Mouse (Mus musculus) mouse embryonic stem cell (cell line): ENCODE data around the gene Sgsm2.
"Not testable (repeated sequence)": the region's sequence is repeated elsewhere in the genome, so short reads cannot be mapped to it uniquely, and the experiment has no call there.

Experiments used
- in situ Hi-C, 2 experiments: fragments of 300-500 bp; cut with MboI; formaldehyde crosslinking; loops; 1 replicate in 1 of 2; 3 replicates in 1 of 2; pipeline ENCODE4 v1.14.3; 2019 to 2020; ENCODE audit warnings: low sequenced_read_pairs in 2 of 2, low pct_unique_long_range_greater_than_20kb in 1 of 2, mixed read lengths in 1 of 2; ENCODE audit not compliant: unreplicated experiment in 1 of 2

Sgsm2 gene

DNA sequence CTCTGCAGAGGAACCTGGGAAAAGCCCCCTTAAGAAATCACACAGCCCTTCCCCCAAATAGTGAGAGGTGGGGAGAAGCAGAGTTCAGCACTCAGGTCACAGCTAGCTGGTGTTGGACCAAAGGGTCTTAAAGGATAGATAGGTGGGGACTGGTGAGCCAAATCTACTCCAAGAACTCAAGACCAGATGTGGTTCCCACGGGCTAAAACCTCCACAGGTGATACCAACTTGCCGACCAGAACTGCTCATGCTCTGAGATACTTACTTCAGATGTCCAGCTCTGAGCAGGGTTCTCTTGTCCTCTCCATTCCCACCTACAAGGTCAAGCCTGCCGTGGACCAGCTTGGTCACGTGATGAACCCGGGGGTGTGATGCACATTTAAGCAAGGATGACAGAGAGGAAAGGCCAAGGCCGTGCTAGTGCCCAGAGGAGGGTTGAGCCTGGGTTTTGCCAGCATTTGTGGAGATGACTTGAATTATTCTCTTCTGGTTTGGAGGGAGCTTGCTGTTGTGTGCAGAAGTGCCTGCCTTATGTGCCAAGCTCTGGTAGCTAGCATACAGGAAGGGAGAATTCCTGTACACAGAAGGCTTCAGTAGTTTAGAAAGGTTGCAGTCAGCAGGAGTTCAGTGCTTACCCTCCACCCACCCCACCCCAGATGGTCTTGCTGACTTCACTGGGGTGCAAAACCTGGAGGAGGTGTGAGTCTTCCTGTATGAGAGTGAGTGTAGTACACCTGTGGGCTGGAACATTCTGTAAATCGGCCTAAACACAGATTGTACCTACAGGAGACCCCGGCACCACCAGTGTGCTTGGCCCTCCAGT, 63.1 kb downstream of the Sgsm2 start:
- in situ Hi-C loops: no loop called here

GRCm38 (mm10) chr11:74832503-74833143, 64.2 kb downstream of the Sgsm2 start:
- in situ Hi-C loops: no loop called here

GRCm38 (mm10) chr11:74831606-74832451, 65.0 kb downstream of the Sgsm2 start:
- in situ Hi-C loops: no loop called here

- in situ Hi-C loops: no loop called here
These were observed 65.7 kb downstream of the Sgsm2 start for GRCm38 (mm10) chr11:74831191-74831605.

GRCm38 (mm10) chr11:74830256-74831161, 66.4 kb downstream of the Sgsm2 start, which contains the start of gene Mnt:
Gene Mnt (plus strand): TSS chr11:74830920.
- in situ Hi-C loops: no loop called here

DNA sequence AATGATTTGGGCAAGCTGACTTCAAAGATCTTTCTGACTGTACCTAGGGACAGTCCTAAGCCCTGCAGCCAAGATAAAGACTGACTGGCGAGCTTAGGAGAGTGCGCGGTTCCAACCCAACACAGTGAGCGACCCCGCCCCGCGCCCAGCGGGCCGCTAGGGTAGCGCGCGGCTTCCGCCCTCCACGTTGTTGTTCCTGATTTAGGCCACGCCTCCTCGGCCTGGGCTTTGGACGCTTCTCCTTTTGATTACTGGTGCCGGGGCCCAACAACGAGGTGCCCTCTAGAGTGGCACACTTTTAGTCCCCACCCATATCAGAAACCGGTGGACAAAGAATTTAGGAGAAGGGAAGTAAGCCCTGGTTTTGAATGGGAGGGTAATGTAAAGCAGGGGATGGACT, 67.0 kb downstream of the Sgsm2 start:
- in situ Hi-C loops: no loop called here

- in situ Hi-C loops: no loop called here
These were observed 67.8 kb downstream of the Sgsm2 start for GRCm38 (mm10) chr11:74828965-74829550.

DNA sequence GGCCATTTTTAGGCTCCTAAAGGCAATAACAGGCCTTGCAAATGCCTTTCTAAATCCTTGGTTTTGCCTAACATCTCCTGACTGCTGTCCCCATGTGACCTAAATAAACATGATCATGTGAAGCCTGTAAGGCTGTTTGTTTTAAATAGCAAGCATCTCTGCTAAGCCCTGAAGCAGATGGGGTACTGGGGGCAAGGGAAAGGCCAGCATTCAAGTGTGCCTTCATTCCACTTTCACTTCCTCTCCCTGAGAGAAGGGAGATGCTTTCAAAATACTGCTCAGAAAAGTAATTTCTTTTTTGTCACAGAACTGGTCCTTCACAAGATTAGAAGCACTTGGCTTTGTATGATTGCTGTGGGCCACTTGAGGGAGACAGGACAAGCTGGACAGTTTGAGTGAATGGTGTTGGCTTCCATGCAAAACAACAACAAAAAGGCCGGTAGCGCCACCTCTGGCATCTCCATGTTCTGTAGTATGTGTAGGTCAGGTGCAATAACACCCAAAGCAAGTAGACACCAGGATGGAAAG, 68.4 kb downstream of the Sgsm2 start:
- in situ Hi-C loops: no loop called here

DNA sequence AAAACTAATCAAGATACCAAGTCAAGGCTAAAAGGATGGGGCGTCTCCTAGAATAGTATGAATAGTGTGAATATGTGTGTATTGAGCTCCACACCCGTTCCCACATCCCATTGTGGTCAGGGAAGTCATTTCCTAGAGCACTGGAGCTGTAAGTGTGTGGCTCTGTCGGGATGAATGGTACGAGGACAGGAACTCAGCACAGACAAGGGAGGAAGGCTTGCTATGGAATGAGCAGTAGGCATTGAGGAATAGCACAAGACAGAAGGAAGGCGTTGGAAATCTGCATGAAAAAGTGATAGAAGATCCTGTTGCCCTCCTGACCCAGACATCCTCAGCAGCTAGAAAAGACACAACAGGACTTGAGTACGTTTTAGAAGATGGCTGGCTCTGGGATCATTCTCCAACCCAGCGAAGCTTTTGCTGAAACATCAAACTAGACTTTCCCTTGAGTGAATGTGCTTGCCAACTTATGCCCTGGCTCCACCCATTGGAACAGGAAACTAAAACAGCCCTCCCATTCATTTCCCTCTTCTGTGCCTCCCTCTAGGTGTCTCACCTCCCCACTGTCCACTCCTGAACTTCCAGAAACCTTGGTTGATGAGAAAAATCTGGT, 69.0 kb downstream of the Sgsm2 start:
- in situ Hi-C loops: no loop called here

GRCm38 (mm10) chr11:74826702-74827101, 70.2 kb downstream of the Sgsm2 start:
- in situ Hi-C loops: no loop called here

DNA sequence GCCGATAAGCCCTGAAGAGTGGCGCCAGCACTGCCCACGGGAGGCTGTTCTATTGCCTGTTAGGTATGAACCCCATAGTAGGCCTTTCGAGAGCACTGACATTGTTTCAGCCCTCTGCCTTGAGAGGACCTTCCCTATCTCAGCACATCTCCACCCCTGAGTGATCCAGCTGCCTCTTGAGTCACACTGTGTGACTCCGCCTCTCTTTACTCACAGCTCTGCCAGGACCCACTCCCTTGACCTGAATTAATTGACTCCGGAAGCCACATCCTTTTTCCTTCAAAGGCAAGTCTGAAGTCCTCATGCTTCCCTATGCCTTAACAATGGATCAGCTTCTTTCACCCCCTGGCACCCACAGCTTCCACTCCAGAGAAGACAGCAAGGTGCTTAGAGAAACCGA, 70.7 kb downstream of the Sgsm2 start:
- in situ Hi-C loops: no loop called here

DNA sequence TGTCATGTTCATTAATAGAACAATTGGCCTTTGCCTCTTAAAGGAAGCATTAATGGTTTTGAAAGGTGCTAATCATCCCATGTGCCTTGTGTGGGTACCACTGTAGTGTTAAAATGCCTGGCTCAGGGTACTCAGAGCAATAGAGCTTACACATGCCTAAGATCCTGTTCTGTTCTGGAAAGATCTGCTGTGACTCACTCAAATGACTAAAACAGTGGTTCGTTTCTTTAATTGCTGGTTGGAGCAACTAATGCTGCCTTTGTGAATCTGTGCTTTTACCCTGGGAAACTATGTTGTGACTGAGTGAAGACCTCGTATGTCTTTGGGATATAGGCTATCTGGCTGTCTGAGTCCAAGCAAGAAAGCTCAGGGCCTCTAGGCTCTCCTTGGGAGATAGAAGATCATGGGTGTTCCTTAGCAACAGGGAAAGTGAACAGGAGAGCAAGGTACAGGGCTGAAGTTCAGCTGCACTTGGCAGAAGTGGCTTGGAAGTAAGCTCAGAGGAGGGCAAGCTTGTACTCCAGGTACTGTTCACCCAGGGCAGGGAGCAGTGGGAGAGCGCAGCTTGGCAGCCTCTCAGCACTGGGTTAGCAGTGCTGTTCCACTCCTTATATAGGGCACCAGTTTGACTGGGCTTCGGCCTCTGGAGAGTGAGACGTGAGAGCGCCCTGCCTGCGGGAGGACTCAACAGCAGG, 74.0 kb downstream of the Sgsm2 start:
- in situ Hi-C loops: no loop called here

DNA sequence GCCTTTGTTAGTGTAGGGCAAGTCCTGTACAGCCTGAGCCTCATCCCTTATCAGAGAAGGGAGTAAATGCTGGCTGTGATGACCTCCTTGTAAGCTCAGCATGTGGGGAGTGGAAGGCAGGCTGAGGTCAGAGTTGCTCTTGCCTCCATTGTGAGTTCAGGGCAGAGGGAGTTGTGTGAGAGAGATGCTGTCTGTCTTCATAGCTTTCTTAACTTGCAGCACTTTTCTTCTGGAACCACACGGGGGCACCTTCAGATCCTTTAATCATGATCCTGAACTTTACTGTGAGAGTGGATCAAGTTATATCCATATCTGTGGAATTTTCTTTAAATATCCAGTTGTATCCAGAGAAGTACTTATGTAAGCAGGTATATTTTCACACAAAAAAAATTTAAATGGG, 75.4 kb downstream of the Sgsm2 start:
- in situ Hi-C loops: no loop called here

GRCm38 (mm10) chr11:74820921-74821320, 75.9 kb downstream of the Sgsm2 start:
- in situ Hi-C loops: no loop called here

DNA sequence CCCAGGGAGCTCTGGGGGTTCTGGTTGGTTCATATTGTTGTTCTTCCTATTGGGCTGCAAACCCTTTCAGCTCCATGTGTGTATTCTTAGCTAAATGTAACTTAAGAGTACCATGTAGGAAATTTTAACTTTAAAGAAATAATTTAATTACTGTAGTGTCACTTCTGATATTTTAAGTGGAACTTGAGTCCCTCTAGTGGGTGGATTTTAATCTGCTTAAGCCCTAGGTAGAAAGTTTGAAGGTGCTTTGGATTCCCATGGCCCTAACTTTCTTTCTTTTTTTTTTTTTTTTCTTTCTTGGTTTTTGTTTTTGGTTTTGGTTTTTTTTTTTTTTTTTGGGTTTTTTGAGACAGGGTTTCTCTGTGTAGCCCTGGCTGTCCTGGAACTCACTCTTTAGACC, 81.1 kb downstream of the Sgsm2 start:
- in situ Hi-C loops: no loop called here

GRCm38 (mm10) chr11:74811538-74811937, 85.3 kb downstream of the Sgsm2 start:
- in situ Hi-C loops: no loop called here

DNA sequence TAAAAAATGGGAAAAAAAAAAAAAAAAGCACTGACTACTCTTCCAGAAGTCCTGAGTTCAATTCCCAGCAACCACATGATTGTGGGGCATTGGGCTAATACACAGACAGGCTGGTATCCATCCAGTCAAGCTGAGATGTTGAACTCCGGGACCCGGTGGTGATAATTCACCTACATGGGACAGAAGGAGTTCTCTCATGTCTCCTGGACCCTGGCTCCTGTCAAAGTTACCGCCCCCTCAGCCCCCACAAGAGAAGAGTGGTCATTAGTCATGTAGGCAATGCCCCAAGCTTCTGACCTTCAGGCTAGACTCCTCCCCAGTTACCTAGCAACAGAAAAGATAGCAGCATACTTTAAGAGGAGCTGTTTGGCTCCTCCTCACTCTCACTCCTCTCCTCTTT, 85.8 kb downstream of the Sgsm2 start:
- in situ Hi-C loops: not testable (repeated sequence)
